Mouse (Mus musculus) c-Kit-positive CD71-positive TER-119-negative erythroid progenitor cells, embryonic 14.5 days (primary cell): ENCODE measurements around the gene Plcd3.

Source experiments
- DNase-seq: peaks from one replicate; pipeline ENCODE4 v3.0.0-alpha.2; 2013; ENCODE audit warnings: low read depth

Gene Plcd3

DNA sequence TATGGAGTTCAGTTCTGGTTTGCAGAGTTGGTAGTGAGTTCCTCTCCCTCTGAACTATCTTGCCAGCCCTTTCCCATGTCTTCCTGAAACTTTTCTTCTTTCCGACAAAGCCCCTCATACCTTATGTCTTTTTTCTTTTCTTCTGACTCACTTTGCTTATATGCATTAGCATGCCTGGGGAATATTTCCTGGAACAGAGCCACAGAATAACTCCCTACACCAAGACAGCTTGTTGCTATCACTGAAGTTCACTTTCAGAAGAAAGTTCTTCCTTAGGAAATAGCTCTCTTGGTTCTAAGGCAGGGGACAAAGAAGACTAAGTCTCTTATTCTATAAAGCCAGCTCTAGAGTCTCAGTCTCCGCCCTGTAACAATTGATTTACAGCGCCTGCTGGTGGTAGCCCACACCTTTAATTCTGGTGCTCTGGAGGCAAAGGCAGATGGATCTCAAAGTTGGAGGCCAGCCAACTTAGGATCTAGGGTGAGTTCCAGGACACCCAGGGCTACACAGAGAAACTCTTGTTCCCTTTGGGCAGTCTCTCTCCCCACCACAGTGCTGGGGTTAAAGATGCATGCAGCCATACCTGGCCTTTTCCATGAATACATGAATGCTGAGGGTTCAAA lies 80.6 kb downstream of the Plcd3 start:
- DNase-seq, result no peak
